Mouse (Mus musculus): Measurements from ENCODE around the gene Gdap1l1. TPM values are rescaled to one million over a fixed set of nuclear protein-coding genes. Genes with fewer than 3 reads are reported as not detected.

Gdap1l1 gene
- polyA plus RNA-seq, 1 experiment from 2014 or later = 0.64 TPM

DNA sequence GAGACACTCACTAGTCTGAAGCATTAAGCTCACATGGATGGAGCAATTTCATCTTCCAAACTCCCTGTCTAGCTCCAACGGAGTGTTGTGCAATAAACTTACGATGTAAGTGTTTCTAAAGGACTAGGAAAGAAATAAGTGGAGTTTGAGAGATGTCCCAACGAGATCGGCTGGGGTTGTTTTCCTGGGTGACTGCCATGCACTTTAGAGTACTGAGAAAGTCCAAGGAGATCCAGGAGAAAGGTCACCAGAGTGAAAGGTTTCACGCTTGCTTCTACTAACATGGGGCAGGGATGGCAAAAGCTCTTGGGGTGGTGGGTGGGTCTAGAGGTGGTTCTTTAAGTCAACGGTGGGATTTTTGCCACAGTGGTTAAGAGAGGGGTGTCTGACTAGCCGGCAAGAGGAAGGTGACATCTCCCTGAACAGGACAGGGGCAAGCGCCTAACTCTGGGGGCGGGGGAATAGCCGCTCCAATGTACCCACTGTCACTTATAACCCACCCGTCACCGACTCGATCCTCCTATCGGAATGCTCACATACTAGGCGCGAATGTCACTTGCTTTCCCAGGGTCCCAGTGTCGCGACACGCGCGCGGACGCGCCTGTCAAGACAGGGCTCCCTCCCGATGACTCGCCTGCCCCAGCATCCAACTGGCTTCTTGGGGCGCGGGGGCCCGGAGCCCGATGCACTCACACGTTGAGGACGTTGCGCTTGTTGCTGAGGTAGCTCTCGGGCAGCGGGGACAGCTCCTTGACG lies 33.6 kb downstream of the Gdap1l1 start:
- peak overlapping the region; percentile 85 for H3K4me2 ChIP-seq
- peak overlapping the region; percentile 75 for H3K4me3 ChIP-seq (ENCODE audit: low read depth, low read length)
- H3K4me1 ChIP-seq (ENCODE audit: control insufficient read depth, insufficient read depth, low read length) = peaks cover 6% of the 10 kb centered on the region
- H3K27me3 ChIP-seq (ENCODE audit: control insufficient read depth, insufficient read depth, low read length) = no peaks in the 10 kb centered on the region
- H3K9me3 ChIP-seq (replicated peaks; ENCODE audit: control insufficient read depth, low read length) = no peaks in the 10 kb centered on the region
- WGBS (ENCODE audit: insufficient replicate concordance) = 6% methylated on average over 36 of the region's 36 CpGs
- peak; percentile 76 for ATAC-seq (replicated peaks; ENCODE audit: insufficient number of reproducible peaks, low FRiP score, low TSS enrichment)
- H3K9ac ChIP-seq (ENCODE audit: low read depth, low read length) = peak overlapping the region; percentile 88
- peaks cover 13% of the 10 kb centered on the region for H3K36me3 ChIP-seq (ENCODE audit: control insufficient read depth, insufficient read depth, low read length)
- H3K27ac ChIP-seq (ENCODE audit: low read depth, low read length) = peak overlapping the region; percentile 80

DNA sequence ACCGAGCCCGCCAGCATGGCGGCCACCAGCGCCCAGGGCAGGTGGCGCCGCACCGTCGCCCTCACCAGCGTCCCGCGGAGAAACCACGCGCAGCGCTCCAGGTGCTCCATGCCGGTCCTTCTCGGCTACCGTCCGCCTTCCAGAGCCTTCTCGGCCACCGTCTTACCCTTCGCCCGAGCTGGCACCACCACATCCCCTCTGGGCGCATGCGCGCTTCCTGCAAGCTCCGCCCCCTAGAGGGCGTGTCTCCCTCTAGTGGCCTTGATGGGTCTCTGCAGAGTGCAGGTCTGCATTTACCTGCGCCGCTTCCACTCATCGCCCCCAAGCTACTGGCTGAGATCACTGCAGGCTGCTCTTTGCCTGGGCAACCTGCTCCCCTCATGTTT lies 34.2 kb downstream of the Gdap1l1 start, which contains the start of gene Fitm2:
Gene Fitm2 (minus strand): TSS at position 164 of the 386 bp plus-strand sequence.
- Histone ChIP-seq H3K4me3 (ENCODE audit: low read depth, low read length) (peak within 1 kb of the TSS; percentile 75), H3K36me3 (ENCODE audit: control insufficient read depth, insufficient read depth, low read length) (peaks cover 13% of the 10 kb centered on the region), H3K9ac (ENCODE audit: low read depth, low read length) (peak within 1 kb of the TSS; percentile 88), H3K9me3 (replicated peaks; ENCODE audit: control insufficient read depth, low read length) (no peaks in the 10 kb centered on the region), H3K4me1 (ENCODE audit: control insufficient read depth, insufficient read depth, low read length) (peaks cover 6% of the 10 kb centered on the region), H3K27me3 (ENCODE audit: control insufficient read depth, insufficient read depth, low read length) (no peaks in the 10 kb centered on the region), H3K4me2 (peak within 1 kb of the TSS; percentile 85), H3K27ac (ENCODE audit: low read depth, low read length) (peak within 1 kb of the TSS; percentile 80)
- ATAC-seq (replicated peaks; ENCODE audit: insufficient number of reproducible peaks, low FRiP score, low TSS enrichment) = peak; percentile 90
- WGBS (ENCODE audit: insufficient replicate concordance) = under 1% methylated on average over 30 of the region's 30 CpGs

DNA sequence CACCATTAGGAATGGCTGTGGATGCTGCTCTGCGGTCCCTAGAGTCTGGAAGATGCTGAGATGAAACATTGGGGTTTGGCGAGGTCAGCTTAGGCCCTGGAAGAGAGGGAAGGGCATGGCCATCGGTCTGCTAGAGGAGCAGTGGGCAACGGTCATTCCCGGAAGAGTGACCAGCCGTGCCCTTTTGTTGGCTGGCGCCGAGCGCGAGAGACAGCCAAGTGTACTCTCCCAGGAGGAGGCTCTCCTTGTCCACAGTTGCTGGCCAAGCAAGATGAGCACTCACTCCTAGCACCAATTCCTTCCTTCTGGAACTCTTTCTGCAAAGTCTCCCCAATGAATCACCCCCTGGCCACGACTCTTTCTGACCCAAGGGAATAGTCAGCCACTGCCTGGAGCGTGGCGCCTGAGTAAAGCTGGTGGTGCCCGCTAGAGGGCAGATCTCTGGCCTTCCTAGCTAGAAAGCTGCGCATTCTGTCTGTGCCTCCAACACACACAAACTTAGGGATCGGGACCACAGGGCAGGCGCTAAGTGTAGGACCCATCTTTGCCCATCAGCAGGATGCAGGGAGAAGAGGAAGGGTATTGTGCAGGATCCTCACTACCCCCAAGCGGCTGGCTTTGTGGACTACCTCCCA lies 42.0 kb downstream of the Gdap1l1 start:
- H3K27me3 ChIP-seq (ENCODE audit: control insufficient read depth, insufficient read depth, low read length) = peaks cover 13% of the 10 kb centered on the region

DNA sequence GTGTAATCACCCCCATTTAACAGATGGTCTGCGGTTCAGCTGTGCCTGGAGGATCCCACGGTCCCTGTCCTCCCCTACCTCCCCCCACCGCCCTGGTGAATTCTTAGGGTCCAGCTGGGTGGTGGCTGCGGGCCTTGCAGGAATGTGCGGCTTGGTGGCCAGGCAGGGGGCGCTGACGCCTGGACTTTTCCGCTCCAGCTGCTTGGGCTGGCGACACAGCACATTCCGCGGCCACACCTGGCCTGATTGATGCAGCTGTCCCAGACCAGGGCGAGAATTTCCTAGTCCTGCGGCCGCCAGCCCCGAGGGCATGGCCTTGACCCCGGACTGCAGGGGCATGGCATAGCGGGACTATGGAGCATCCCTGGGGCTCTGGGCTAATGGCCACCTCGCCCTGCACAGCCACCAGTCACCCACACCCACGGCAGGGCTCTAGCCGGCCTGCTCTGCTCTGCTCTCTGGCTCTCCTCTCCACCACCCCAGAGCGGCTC lies 43.3 kb downstream of the Gdap1l1 start:
- H3K4me2 ChIP-seq = peak overlapping the region; percentile 72
- peak overlapping the region; percentile 28 for H3K4me3 ChIP-seq (ENCODE audit: low read depth, low read length)
- no peaks in the 10 kb centered on the region for H3K36me3 ChIP-seq (ENCODE audit: control insufficient read depth, insufficient read depth, low read length)
- H3K27ac ChIP-seq (ENCODE audit: low read depth, low read length) = no peak overlapping the region
- ATAC-seq (replicated peaks; ENCODE audit: insufficient number of reproducible peaks, low FRiP score, low TSS enrichment) = 0 out of 2 replicates have a peak, but pooled peaks have one; percentile 55
- peaks cover 8% of the 10 kb centered on the region; the same call in 1 of the 2 replicates for H3K4me1 ChIP-seq (ENCODE audit: control insufficient read depth, insufficient read depth, low read length)
- 2% methylated on average over 21 of the region's 21 CpGs for WGBS (ENCODE audit: insufficient replicate concordance)
- peak overlapping the region; percentile 49; the same call in 1 of the 2 replicates for H3K9ac ChIP-seq (ENCODE audit: low read depth, low read length)
- H3K27me3 ChIP-seq (ENCODE audit: control insufficient read depth, insufficient read depth, low read length) = peaks cover 13% of the 10 kb centered on the region
- H3K9me3 ChIP-seq (replicated peaks; ENCODE audit: control insufficient read depth, low read length) = no peaks in the 10 kb centered on the region

More for the DNA sequence above, 42.0 kb downstream of the Gdap1l1 start:
- Histone ChIP-seq H3K9ac (ENCODE audit: low read depth, low read length) (no peak overlapping the region), H3K4me1 (ENCODE audit: control insufficient read depth, insufficient read depth, low read length) (peaks cover 8% of the 10 kb centered on the region; the same call in 1 of the 2 replicates), H3K27ac (ENCODE audit: low read depth, low read length) (no peak overlapping the region), H3K36me3 (ENCODE audit: control insufficient read depth, insufficient read depth, low read length) (no peaks in the 10 kb centered on the region), H3K4me2 (no peak overlapping the region), H3K9me3 (replicated peaks; ENCODE audit: control insufficient read depth, low read length) (no peaks in the 10 kb centered on the region), H3K4me3 (ENCODE audit: low read depth, low read length) (no peak overlapping the region)
- WGBS (ENCODE audit: insufficient replicate concordance) = 50% methylated on average over 18 of the region's 18 CpGs
- no peak for ATAC-seq (replicated peaks; ENCODE audit: insufficient number of reproducible peaks, low FRiP score, low TSS enrichment)

DNA sequence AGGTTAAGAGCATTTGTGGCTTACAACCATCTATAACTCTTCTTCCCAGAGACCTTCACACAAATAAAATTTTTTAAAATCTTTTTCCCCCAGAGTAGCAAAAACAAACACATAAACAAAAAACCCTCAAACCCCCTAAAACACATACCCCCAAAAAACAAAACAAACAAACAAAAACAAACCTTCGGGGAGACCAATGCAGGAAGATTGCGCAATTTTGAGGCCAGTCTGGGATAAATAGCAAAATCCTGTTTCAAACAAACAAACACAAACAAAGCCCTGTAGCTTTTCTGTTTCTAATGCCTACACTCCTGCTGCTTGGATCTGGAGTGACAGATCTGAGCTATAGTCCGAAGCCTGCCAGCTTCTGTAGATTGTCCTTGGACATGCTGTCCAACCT lies 49.1 kb downstream of the Gdap1l1 start:
- H3K4me2 ChIP-seq = no peak overlapping the region

DNA sequence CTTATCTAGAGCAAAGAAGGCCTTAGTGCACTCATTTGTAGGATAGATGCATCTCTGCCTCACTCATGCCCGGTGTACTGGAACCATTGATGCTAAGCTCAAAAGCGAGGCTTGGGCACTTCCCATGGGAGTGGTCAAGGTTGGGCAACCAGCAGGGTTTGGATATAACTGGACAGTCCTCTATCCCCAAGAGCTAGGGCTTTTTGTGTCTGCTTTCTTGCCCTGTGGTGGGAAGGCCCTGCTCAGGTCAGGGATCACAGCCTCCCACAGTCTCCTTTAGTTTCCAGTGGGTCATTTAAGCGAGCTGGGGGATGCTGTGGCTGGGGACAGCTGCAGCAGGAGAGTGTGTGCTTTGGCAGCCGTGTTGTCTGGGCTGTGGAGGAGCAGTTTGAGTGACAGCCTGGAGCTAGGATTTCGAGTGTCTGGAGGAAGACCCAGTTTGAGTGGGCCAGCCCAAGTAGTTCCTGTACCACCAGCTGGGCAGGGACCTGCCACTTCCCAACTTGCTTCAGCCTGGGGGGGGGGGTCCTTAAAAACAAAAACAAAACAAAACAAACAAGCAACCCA lies 51.5 kb downstream of the Gdap1l1 start:
- Histone ChIP-seq H3K27ac (ENCODE audit: low read depth, low read length) (no peak overlapping the region), H3K36me3 (ENCODE audit: control insufficient read depth, insufficient read depth, low read length) (no peaks in the 10 kb centered on the region), H3K4me2 (no peak overlapping the region), H3K9ac (ENCODE audit: low read depth, low read length) (no peak overlapping the region), H3K9me3 (replicated peaks; ENCODE audit: control insufficient read depth, low read length) (no peaks in the 10 kb centered on the region), H3K4me1 (ENCODE audit: control insufficient read depth, insufficient read depth, low read length) (no peaks in the 10 kb centered on the region), H3K4me3 (ENCODE audit: low read depth, low read length) (no peak overlapping the region), H3K27me3 (ENCODE audit: control insufficient read depth, insufficient read depth, low read length) (0 out of 2 replicates have a peak, but pooled peaks cover 2% of the 10 kb centered on the region)
- no peak for ATAC-seq (replicated peaks; ENCODE audit: insufficient number of reproducible peaks, low FRiP score, low TSS enrichment)
- WGBS (ENCODE audit: insufficient replicate concordance) = 51% methylated on average over 5 of the region's 5 CpGs

More for the DNA sequence above, 49.1 kb downstream of the Gdap1l1 start:
- H3K9me3 ChIP-seq (replicated peaks; ENCODE audit: control insufficient read depth, low read length) = no peaks in the 10 kb centered on the region
- 0 out of 2 replicates have a peak, but pooled peaks cover 2% of the 10 kb centered on the region for H3K27me3 ChIP-seq (ENCODE audit: control insufficient read depth, insufficient read depth, low read length)
- H3K4me1 ChIP-seq (ENCODE audit: control insufficient read depth, insufficient read depth, low read length) = no peaks in the 10 kb centered on the region
- H3K4me3 ChIP-seq (ENCODE audit: low read depth, low read length) = no peak overlapping the region
- ATAC-seq (replicated peaks; ENCODE audit: insufficient number of reproducible peaks, low FRiP score, low TSS enrichment) = no peak
- WGBS (ENCODE audit: insufficient replicate concordance) = 85% methylated on average over 3 of the region's 3 CpGs
- no peaks in the 10 kb centered on the region for H3K36me3 ChIP-seq (ENCODE audit: control insufficient read depth, insufficient read depth, low read length)
- no peak overlapping the region for H3K9ac ChIP-seq (ENCODE audit: low read depth, low read length)
- no peak overlapping the region for H3K27ac ChIP-seq (ENCODE audit: low read depth, low read length)

DNA sequence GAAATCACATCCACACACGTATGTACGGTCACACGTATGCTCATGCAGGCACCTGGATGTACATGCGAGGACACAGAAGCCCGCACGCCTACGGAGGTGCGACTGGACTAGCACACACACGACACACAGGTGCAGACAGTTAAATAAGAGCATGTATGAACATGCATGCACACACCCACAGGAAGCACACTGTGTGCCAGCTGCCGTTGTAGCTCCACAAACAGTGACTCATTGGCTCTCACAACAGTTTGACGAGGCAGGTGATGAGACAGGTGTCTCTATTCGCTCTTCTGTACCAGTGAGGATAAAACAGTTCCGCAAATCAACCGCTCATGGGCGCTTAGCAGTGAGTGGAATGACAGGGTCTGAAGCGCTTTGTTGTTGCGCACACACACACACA lies 52.4 kb downstream of the Gdap1l1 start:
- Histone ChIP-seq H3K4me3 (ENCODE audit: low read depth, low read length) (no peak overlapping the region), H3K27ac (ENCODE audit: low read depth, low read length) (no peak overlapping the region), H3K27me3 (ENCODE audit: control insufficient read depth, insufficient read depth, low read length) (0 out of 2 replicates have a peak, but pooled peaks cover 2% of the 10 kb centered on the region), H3K36me3 (ENCODE audit: control insufficient read depth, insufficient read depth, low read length) (no peaks in the 10 kb centered on the region), H3K4me1 (ENCODE audit: control insufficient read depth, insufficient read depth, low read length) (no peaks in the 10 kb centered on the region), H3K9ac (ENCODE audit: low read depth, low read length) (no peak overlapping the region), H3K4me2 (no peak overlapping the region), H3K9me3 (replicated peaks; ENCODE audit: control insufficient read depth, low read length) (no peaks in the 10 kb centered on the region)
- no peak for ATAC-seq (replicated peaks; ENCODE audit: insufficient number of reproducible peaks, low FRiP score, low TSS enrichment)
- WGBS (ENCODE audit: insufficient replicate concordance) = 92% methylated on average over 17 of the region's 17 CpGs

DNA sequence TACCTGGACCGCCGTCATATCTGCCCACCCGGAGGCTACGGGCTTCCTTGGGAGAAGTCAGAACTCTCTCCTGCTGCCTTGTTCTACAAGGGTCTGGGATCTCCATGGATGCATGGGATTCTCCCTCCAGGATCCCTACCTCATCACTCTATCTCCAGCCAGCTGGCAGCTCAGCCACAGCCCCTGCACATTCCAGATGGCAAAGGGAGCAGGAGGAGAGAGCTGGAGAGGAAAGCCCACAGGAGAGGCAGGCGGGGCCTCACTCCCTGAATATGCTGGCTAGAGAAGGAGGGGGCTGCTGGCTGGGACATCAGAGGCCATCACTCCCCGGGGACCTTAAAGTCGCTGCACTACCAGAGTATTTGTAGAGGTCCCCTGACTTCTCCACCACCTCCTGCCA lies 53.1 kb downstream of the Gdap1l1 start:
- H3K27ac ChIP-seq (ENCODE audit: low read depth, low read length) = no peak overlapping the region
- H3K4me1 ChIP-seq (ENCODE audit: control insufficient read depth, insufficient read depth, low read length) = no peaks in the 10 kb centered on the region
- 0 out of 2 replicates have a peak, but pooled peaks cover 2% of the 10 kb centered on the region for H3K27me3 ChIP-seq (ENCODE audit: control insufficient read depth, insufficient read depth, low read length)
- H3K36me3 ChIP-seq (ENCODE audit: control insufficient read depth, insufficient read depth, low read length) = no peaks in the 10 kb centered on the region
- no peak overlapping the region for H3K4me3 ChIP-seq (ENCODE audit: low read depth, low read length)
- H3K9ac ChIP-seq (ENCODE audit: low read depth, low read length) = no peak overlapping the region
- H3K4me2 ChIP-seq = no peak overlapping the region
- no peak for ATAC-seq (replicated peaks; ENCODE audit: insufficient number of reproducible peaks, low FRiP score, low TSS enrichment)
- WGBS (ENCODE audit: insufficient replicate concordance) = 58% methylated on average over 7 of the region's 7 CpGs
- H3K9me3 ChIP-seq (replicated peaks; ENCODE audit: control insufficient read depth, low read length) = no peaks in the 10 kb centered on the region

Measured in heart, embryonic 11.5 days (tissue).